Mouse (Mus musculus) embryonic facial prominence, embryonic 11.5 days (tissue): ENCODE results near the gene Rerg. TPM values are rescaled to one million over a fixed set of nuclear protein-coding genes. Genes with fewer than 3 reads are reported as not detected.
A peak's percentile ranks its signal among the peaks of the same experiment; 100 is the strongest.

Experiments used
- ATAC-seq: fragments of 200-750 bp; cut with Nextera tagmentation; replicated peaks from 2 replicates; pipeline ENCODE4 v1.8.0; 2017; ENCODE audit warnings: low read depth; ENCODE audit not compliant: insufficient number of reproducible peaks, low FRiP score, low TSS enrichment
- DNase-seq: peaks from one replicate; pipeline ENCODE4 v3.0.0-alpha.2; 2015; ENCODE audit warnings: low spot score
- H3K27ac ChIP-seq: fragments of 300-500 bp; sonication (generic); replicated peaks from 2 replicates; pipeline ENCODE4 v1.5.1; 2014; ENCODE audit warnings: mild to moderate bottlenecking, low read depth, low read length, control low read depth
- H3K27me3 ChIP-seq: fragments of 300-500 bp; sonication (generic); 2 replicates; pipeline ENCODE4 v1.6.1; 2014; ENCODE audit warnings: mild to moderate bottlenecking, low read length, moderate library complexity, mixed read lengths; ENCODE audit not compliant: control insufficient read depth, insufficient read depth
- H3K36me3 ChIP-seq: fragments of 300-500 bp; sonication (generic); replicated peaks from 2 replicates; pipeline ENCODE4 v1.6.1; 2014; ENCODE audit warnings: low read depth, mild to moderate bottlenecking, low read length, moderate library complexity, mixed read lengths; ENCODE audit not compliant: control insufficient read depth, insufficient read depth
- H3K4me1 ChIP-seq: fragments of 300-500 bp; sonication (generic); 2 replicates; pipeline ENCODE4 v1.6.1; 2014; ENCODE audit warnings: low read length, mixed read lengths; ENCODE audit not compliant: control insufficient read depth, insufficient read depth
- H3K4me2 ChIP-seq: fragments of 300-500 bp; sonication (generic); 2 replicates; pipeline ENCODE4 v1.6.1; 2014; ENCODE audit warnings: low read depth, mild to moderate bottlenecking, control low read depth, low read length, moderate library complexity
- H3K4me3 ChIP-seq: fragments of 300-500 bp; sonication (generic); 2 replicates; pipeline ENCODE4 v1.5.1; 2014; ENCODE audit warnings: low read depth, low read length, control low read depth
- H3K9ac ChIP-seq: fragments of 300-500 bp; sonication (generic); replicated peaks from 2 replicates; pipeline ENCODE4 v1.6.1; 2014; ENCODE audit warnings: mild to moderate bottlenecking, control low read depth, low read length
- H3K9me3 ChIP-seq: fragments of 300-500 bp; sonication (generic); replicated peaks from 2 replicates; pipeline ENCODE4 v1.6.1; 2016; ENCODE audit warnings: mild to moderate bottlenecking, low read length, inconsistent platforms, mixed read lengths; ENCODE audit not compliant: control insufficient read depth
- WGBS: fragments of 180-500 bp; shearing (Covaris S2); extraction: QIAGEN DNeasy Blood & Tissue Kit; methylation state at CpG from one replicate; pipeline ENCODE4 v1.1.7; 2014; 5-methylcytosine and 5-hydroxymethylcytosine counted together
- polyA plus RNA-seq: library from polyadenylated mRNA; unstranded; fragments of >200 nt; fragmentation: Nextera tagmentation; extraction: Ambion mirVana; gene quantifications from 2 replicates; pipeline ENCODE4 v1.2.1, GENCODE M21; 2014

Gene Rerg
- polyA plus RNA-seq, result 7.6 and 8.3 TPM in 2 replicates

DNA sequence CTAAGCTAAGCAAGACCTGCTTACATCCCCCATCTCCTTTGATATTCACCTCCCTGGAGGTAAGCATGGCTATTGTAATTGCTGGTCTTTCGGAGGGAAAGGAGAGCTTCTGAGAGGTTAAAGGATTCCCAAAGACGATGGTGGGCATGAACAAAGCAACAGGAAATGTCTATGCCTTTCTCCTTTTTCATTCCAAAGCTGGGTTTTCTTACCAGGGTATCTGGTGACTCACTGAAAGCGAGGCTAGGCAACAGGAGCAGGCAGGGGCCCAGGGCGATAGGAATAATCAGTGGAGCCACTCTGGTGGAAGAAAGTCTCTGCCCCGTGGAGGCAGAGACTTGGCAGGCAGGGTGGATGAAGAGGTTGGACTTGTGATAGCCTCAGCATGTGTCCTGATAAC, at the start of gene Rerg:
Gene Rerg (minus strand): TSS at position 272 of the 400 bp plus-strand sequence.
- Histone ChIP-seq H3K9ac (peak within 1 kb of the TSS; percentile 68), H3K27ac (no peak within 1 kb of the TSS), H3K9me3 (no peaks in the 10 kb centered on the region), H3K36me3 (no peaks in the 10 kb centered on the region), H3K4me3 (peak within 1 kb of the TSS; percentile 49), H3K4me2 (peak within 1 kb of the TSS; percentile 90), H3K4me1 (no peaks in the 10 kb centered on the region), H3K27me3 (no peaks in the 10 kb centered on the region)
- 13% methylated on average over 5 of the region's 5 CpGs for WGBS
- ATAC-seq (no peak), DNase-seq (no peak)

DNA sequence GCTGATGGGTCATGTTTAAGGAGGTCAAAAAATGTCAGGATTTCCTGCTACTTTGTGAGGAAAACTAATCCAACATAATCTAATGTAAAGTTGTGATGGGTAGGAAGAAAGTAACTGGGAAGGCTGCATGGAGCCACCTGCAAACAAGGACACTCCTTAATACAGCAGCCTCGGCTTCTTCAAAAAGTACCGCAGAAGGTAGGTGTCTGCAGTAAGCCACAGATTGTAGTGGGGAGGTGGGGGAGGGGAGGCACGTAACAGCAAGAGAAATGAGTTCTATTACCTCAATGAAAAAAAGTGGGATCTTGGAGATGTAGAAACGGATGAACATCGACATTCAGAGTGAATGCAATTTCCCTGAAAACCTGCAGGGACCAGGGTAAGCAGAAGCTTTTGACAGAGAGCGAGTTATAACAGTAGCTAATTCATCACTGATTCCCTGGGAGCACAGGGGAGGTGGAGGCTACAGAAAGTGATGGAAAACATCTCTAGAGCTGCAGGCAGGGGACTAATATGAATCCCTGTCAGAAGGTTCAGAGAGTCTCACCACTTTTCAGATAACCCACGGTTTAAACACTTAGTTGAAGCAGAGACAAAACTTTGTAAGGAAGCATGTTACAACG, 47.7 kb upstream of the Rerg start:
- no peak overlapping the region for H3K4me2 ChIP-seq
- ATAC-seq (no peak), DNase-seq (no peak)
- no peaks in the 10 kb centered on the region for H3K9me3 ChIP-seq
- WGBS, result 86% methylated on average over 8 of the region's 8 CpGs
- no peak overlapping the region for H3K4me3 ChIP-seq
- no peaks in the 10 kb centered on the region for H3K4me1 ChIP-seq
- H3K27me3 ChIP-seq, result no peaks in the 10 kb centered on the region
- no peak overlapping the region for H3K9ac ChIP-seq
- no peaks in the 10 kb centered on the region for H3K36me3 ChIP-seq
- no peak overlapping the region for H3K27ac ChIP-seq

DNA sequence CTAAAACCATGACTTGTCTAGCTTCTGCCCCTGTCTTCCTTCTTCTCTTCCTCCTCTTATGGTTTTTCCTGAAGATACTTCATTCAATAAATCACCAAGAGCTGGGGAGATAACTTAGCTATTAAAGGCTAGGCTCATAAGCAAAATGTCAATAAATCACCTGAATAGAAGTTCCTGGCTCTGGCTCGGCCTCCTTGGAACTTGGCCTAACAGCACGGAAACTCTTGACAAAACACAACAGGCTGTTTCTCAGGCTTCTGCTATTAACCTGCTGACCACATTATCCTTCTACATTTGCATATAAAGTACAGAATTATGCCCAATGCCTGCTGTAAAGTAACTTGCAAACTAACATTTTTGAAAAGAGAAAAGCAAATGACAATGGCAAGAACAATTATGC, 41.1 kb upstream of the Rerg start:
- Histone ChIP-seq H3K4me1 (no peaks in the 10 kb centered on the region), H3K4me3 (no peak overlapping the region), H3K4me2 (no peak overlapping the region), H3K9ac (no peak overlapping the region), H3K27me3 (no peaks in the 10 kb centered on the region), H3K36me3 (no peaks in the 10 kb centered on the region), H3K9me3 (no peaks in the 10 kb centered on the region), H3K27ac (no peak overlapping the region)
- ATAC-seq (no peak), DNase-seq (no peak)
- WGBS, result 95% methylated on average over 2 of the region's 2 CpGs

DNA sequence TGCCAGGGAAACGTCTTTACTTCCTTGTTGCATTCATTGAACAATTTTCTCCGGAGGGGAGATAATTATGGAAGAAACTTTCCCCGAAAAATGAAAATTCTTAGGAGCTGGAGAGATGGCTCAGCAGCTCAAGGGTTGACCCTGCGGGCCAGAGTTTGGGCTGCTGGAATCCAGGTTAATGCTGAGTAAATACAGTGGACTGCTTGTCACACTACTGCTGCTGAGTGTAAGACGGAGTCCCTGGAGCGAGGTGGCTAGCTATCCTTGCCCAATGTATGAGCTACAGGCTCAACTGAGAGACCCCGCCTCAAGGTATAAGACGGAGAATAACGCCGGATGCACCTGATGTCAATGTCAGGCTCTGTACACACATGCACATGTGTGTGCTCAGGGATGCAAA, 40.7 kb upstream of the Rerg start:
- Histone ChIP-seq H3K4me2 (no peak overlapping the region), H3K4me1 (no peaks in the 10 kb centered on the region), H3K36me3 (no peaks in the 10 kb centered on the region), H3K27ac (no peak overlapping the region), H3K9me3 (no peaks in the 10 kb centered on the region), H3K9ac (no peak overlapping the region), H3K27me3 (no peaks in the 10 kb centered on the region), H3K4me3 (no peak overlapping the region)
- ATAC-seq, result no peak
- no peak for DNase-seq
- 92% methylated on average over 10 of the region's 10 CpGs for WGBS

DNA sequence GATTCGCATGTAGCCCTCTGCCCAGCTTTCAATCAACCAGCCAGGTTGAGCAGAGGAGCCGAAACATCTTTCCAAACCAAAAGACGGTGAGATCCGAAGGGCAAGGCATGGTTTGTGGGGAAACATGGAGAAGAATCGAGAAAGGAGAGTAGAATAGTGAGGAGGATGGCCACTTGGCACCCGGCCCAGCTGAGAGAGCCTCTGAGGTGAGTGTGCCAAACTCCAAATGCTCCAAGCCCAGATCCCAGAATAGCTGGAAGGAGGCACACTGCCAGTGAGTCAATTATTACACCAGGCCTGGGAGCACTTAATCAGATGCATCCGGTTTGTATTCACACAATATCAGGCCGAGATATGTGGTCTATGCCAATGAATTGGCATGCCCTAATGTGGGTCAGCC, 39.7 kb upstream of the Rerg start:
- Histone ChIP-seq H3K36me3 (no peaks in the 10 kb centered on the region), H3K9me3 (no peaks in the 10 kb centered on the region), H3K4me3 (no peak overlapping the region), H3K4me1 (no peaks in the 10 kb centered on the region), H3K4me2 (no peak overlapping the region), H3K27ac (no peak overlapping the region), H3K9ac (no peak overlapping the region), H3K27me3 (no peaks in the 10 kb centered on the region)
- DNase-seq, result no peak
- ATAC-seq, result no peak
- WGBS, result 83% methylated on average over 8 of the region's 8 CpGs

DNA sequence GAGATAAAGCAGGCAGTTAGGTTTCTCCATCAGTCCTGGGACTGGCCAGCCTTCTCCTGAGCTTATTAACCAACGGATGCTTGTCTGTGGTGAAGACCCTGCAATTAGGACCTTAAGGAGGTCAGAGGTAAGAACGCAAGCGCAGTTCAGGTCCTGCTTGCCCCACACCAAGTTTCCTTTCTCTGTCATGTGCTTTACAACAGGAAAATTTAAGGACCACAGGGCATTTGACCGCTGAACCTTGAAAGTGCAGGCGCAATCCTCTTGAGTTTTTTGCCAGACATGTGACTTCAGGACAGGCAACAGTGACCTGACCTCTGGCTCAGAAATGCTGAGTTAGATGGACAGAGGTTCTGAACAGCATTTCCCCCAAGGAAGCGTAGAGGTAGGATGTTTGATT, 36.8 kb upstream of the Rerg start:
- Histone ChIP-seq H3K9ac (no peak overlapping the region), H3K27me3 (no peaks in the 10 kb centered on the region), H3K4me2 (no peak overlapping the region), H3K36me3 (no peaks in the 10 kb centered on the region), H3K4me3 (no peak overlapping the region), H3K9me3 (no peaks in the 10 kb centered on the region), H3K4me1 (no peaks in the 10 kb centered on the region), H3K27ac (no peak overlapping the region)
- 82% methylated on average over 6 of the region's 6 CpGs for WGBS
- ATAC-seq, result no peak
- DNase-seq, result no peak

DNA sequence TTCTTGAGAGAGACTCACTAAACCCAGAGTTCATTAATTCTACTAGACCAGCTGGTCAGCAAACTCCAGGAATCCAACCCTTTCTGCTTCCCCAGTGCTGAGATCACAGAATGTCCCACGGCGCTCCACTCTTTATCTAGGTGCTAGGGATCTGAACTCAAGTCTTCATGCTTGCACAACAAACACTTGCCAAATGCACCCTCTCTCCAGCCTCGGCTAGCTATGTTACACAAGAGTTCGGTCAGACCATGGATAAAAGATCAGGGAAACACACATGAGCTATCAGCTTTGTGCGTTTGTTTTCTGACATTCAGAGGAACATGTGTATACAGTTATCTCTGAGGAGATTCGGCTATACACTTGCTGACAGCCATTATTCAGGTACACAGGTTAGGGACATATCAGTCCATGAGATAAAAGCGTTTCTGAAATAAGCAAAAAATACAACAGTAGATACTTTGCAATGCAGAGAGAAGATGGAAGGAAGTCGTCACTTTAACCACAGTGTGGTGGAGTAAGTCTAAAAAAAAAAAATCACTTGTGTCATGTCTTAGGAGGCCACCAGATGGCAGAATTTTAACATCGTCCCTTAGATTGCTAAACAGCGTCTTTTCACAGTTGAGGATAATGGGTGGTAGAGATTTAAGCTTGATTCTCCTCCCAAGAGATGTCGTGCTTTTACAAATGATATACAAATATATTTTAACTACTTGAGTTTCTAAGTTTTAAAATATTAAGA, 35.5 kb upstream of the Rerg start:
- H3K27me3 ChIP-seq, result no peaks in the 10 kb centered on the region
- H3K36me3 ChIP-seq, result no peaks in the 10 kb centered on the region
- no peaks in the 10 kb centered on the region for H3K9me3 ChIP-seq
- DNase-seq (peak; percentile 74), ATAC-seq (no peak)
- H3K4me2 ChIP-seq, result no peak overlapping the region
- WGBS, result 62% methylated on average over 11 of the region's 11 CpGs
- no peak overlapping the region for H3K9ac ChIP-seq
- H3K27ac ChIP-seq, result no peak overlapping the region
- no peak overlapping the region for H3K4me3 ChIP-seq
- H3K4me1 ChIP-seq, result no peaks in the 10 kb centered on the region

DNA sequence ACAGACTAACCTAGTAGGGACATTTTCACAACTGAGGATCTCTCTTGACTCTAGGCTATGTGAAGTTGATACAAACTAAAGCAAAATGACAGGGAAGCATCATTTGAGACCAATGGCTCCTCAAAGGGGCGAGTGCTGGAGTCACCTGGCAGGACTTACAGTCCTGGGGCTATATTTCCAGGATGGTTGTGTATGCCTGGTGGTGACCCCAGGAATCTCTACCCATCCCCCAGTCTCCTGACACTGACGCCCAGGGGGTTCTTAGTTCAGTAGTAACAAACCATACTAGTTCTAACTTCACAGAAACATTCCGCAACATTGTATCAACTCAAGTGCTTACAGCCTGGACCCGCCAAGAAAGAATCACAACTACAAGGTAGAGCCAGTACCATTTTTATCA, 32.4 kb upstream of the Rerg start:
- 84% methylated on average over 4 of the region's 4 CpGs for WGBS
- Histone ChIP-seq H3K27me3 (no peaks in the 10 kb centered on the region), H3K36me3 (no peaks in the 10 kb centered on the region), H3K4me2 (no peak overlapping the region), H3K9me3 (no peaks in the 10 kb centered on the region), H3K9ac (no peak overlapping the region), H3K4me3 (no peak overlapping the region), H3K4me1 (no peaks in the 10 kb centered on the region), H3K27ac (no peak overlapping the region)
- ATAC-seq, result no peak
- DNase-seq, result no peak
